Mouse (Mus musculus) ovary, postnatal 14 days (tissue): ENCODE data around the gene Ppp1r10.

Experiments used
- DNase-seq: peaks from one replicate; pipeline ENCODE4 v3.0.0; 2022; ENCODE audit warnings: low spot score

The Ppp1r10 gene

GRCm38 (mm10) chr17:35903343-35903991, 12.8 kb upstream of the Ppp1r10 start:
- no peak for DNase-seq

GRCm38 (mm10) chr17:35903992-35904355, 12.3 kb upstream of the Ppp1r10 start:
- no peak for DNase-seq

- DNase-seq, result no peak
Observed at GRCm38 (mm10) chr17:35905587-35905986, 10.6 kb upstream of the Ppp1r10 start.

GRCm38 (mm10) chr17:35907609-35908008, 8.6 kb upstream of the Ppp1r10 start:
- DNase-seq, result no peak

- DNase-seq, result no peak
Observed at GRCm38 (mm10) chr17:35909186-35909918, 6.9 kb upstream of the Ppp1r10 start.

- DNase-seq, result peak; percentile 95
Observed at GRCm38 (mm10) chr17:35909919-35910369, 6.3 kb upstream of the Ppp1r10 start, which contains the start of gene Atat1. TSS of gene Atat1 (minus strand) at chr17:35910075.

GRCm38 (mm10) chr17:35914975-35915374, 1.3 kb upstream of the Ppp1r10 start:
- no peak for DNase-seq

GRCm38 (mm10) chr17:35915538-35916296, 517 bp upstream of the Ppp1r10 start:
- DNase-seq, result no peak

- no peak for DNase-seq
Observed at GRCm38 (mm10) chr17:35917143-35917462, 869 bp downstream of the Ppp1r10 start.

GRCm38 (mm10) chr17:35917463-35918251, 1.4 kb downstream of the Ppp1r10 start:
- DNase-seq, result peak; percentile 44

- peak; percentile 42 for DNase-seq
Observed at GRCm38 (mm10) chr17:35918276-35919059, 2.2 kb downstream of the Ppp1r10 start.

- peak; percentile 81 for DNase-seq
Observed at GRCm38 (mm10) chr17:35919060-35919715, 3.0 kb downstream of the Ppp1r10 start.

- no peak for DNase-seq
Observed at GRCm38 (mm10) chr17:35919864-35920301, 3.6 kb downstream of the Ppp1r10 start.

- DNase-seq, result no peak
Observed at GRCm38 (mm10) chr17:35920384-35920783, 4.2 kb downstream of the Ppp1r10 start.

- DNase-seq, result no peak
Observed at GRCm38 (mm10) chr17:35920862-35921562, 4.8 kb downstream of the Ppp1r10 start.

- no peak for DNase-seq
Observed at GRCm38 (mm10) chr17:35921710-35922109, 5.5 kb downstream of the Ppp1r10 start.

- no peak for DNase-seq
Observed at GRCm38 (mm10) chr17:35922566-35922965, 6.3 kb downstream of the Ppp1r10 start.

- no peak for DNase-seq
Observed at GRCm38 (mm10) chr17:35923281-35923680, 7.0 kb downstream of the Ppp1r10 start.

- DNase-seq, result no peak
Observed at GRCm38 (mm10) chr17:35927471-35927870, 11.2 kb downstream of the Ppp1r10 start.

- DNase-seq, result no peak
Observed at GRCm38 (mm10) chr17:35929534-35929933, 13.3 kb downstream of the Ppp1r10 start.
